Comparison of ENCODE assay signal across 7 mouse cellular contexts in the genomic region with DNA sequence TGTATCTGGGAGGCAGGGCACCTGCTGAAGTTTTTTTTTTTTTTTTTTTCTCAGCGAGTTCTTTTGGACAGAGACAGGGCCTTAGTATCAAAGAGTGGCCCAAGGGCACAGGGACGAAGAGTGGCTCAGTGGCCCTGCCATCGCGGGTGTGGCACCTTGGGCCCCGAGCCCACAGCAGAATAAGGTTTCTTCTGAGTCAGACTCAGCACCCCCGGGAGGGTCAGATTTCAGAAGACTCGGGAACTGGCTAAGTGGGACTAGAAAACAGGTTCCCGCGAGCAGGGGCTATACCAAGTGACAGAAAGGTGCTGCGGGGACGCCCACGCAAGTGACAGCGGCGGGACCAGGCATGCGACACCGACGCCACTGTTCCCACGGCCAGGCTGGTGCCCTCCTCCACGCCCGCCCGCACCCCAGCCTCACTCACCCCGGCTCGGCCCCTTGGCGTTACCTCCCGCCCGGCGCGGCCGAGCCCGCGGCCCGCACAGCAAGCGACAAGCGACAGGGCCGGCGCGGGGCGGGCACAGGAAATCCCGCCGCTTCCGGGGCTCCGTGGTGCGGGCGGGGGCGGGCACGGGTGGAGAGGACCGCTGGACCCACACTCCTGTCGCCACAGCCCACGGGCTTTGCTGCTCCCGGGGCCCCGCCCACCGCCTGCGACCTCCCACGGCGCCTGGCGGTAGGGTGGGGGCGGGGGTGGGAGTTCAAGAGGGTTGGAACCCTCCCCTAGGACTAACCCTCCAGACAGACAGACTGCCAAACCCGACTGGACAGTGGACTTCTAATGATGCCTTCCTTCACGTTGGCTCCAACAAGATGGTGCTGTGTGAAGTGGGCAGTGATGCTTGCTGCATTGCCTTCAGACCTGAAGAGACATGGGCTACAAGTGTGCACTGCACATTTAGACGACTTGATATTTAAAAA. TPM values are rescaled to one million over a fixed set of nuclear protein-coding genes. Genes with fewer than 3 reads are reported as not detected.
DNase-seq lines count a peak whose midpoint lies in the region; ATAC-seq and TF ChIP-seq lines count a peak whose summit lies in the region.

A gene (minus strand): TSS at position 534 of the 924 bp plus-strand sequence.

- TF ChIP-seq CTCF in testis, adult 2 months (IDR thresholded peaks at IDR 0.05; ENCODE audit: control insufficient read depth, insufficient read depth, insufficient replicate concordance, low read depth, low read length), result no peak

- peak; percentile 72 for DNase-seq in adrenal gland, postnatal 25 days
- peak; percentile 67 for DNase-seq in cerebellum, adult 9-11 months
- DNase-seq in frontal cortex, postnatal 25 days (ENCODE audit: low spot score in 2 of 2), result peak; percentile 13 to 20
- DNase-seq in left cerebral cortex, postnatal 25 days (ENCODE audit: low spot score in 2 of 2), result peak; percentile 51 to 65

- peak; percentile 90 for ATAC-seq in hindbrain, embryonic 16.5 days
- ATAC-seq in midbrain, embryonic 12.5 days (ENCODE audit: low FRiP score, low read depth), result peak; percentile 54

- H3K36me3 ChIP-seq in hindbrain, embryonic 16.5 days (ENCODE audit: control insufficient read depth, insufficient read depth, low read length), result no peaks in the 10 kb centered on the region
- H3K36me3 ChIP-seq in midbrain, embryonic 12.5 days, result no peaks in the 10 kb centered on the region
- no peaks in the 10 kb centered on the region for H3K36me3 ChIP-seq in testis, adult 2 months (ENCODE audit: control insufficient read depth, insufficient read depth, low read length)

- H3K27me3 ChIP-seq in hindbrain, embryonic 16.5 days (replicated peaks; ENCODE audit: control insufficient read depth, insufficient read depth, low read length), result no peaks in the 10 kb centered on the region
- 0 out of 2 replicates have a peak, but pooled peaks cover 3% of the 10 kb centered on the region for H3K27me3 ChIP-seq in midbrain, embryonic 12.5 days
- H3K27me3 ChIP-seq in testis, adult 2 months (ENCODE audit: control insufficient read depth, insufficient read depth, low read length), result no peaks in the 10 kb centered on the region

- peaks cover 4% of the 10 kb centered on the region for H3K4me1 ChIP-seq in hindbrain, embryonic 16.5 days (ENCODE audit: control insufficient read depth, insufficient read depth, low read depth, low read length)
- peaks cover 6% of the 10 kb centered on the region; the same call in 1 of the 2 replicates for H3K4me1 ChIP-seq in midbrain, embryonic 12.5 days
- H3K4me1 ChIP-seq in testis, adult 2 months (ENCODE audit: control insufficient read depth, insufficient read depth, low read length), result peaks cover 5% of the 10 kb centered on the region

- H3K9me3 ChIP-seq in hindbrain, embryonic 16.5 days (ENCODE audit: control insufficient read depth, low read length), result no peaks in the 10 kb centered on the region
- H3K9me3 ChIP-seq in midbrain, embryonic 12.5 days, result 0 out of 2 replicates have a peak, but pooled peaks cover 5% of the 10 kb centered on the region

- H3K4me3 ChIP-seq in hindbrain, embryonic 16.5 days (ENCODE audit: low read length), result peak within 1 kb of the TSS; percentile 80
- peak within 1 kb of the TSS; percentile 64 for H3K4me3 ChIP-seq in midbrain, embryonic 12.5 days
- peak within 1 kb of the TSS; percentile 75 for H3K4me3 ChIP-seq in testis, adult 2 months (ENCODE audit: control insufficient read depth, low read depth, low read length)

- intact Hi-C loops in left cerebral cortex, postnatal 25 days (cut with DNase I), result loop anchor here (5.0 to 10.0 kb wide), 2 partner anchors 114 to 201 kb away; a partner anchor contains a TSS

- peak within 1 kb of the TSS; percentile 66 for H3K27ac ChIP-seq in hindbrain, embryonic 16.5 days (ENCODE audit: low read depth, low read length)
- H3K27ac ChIP-seq in midbrain, embryonic 12.5 days (replicated peaks), result no peak within 1 kb of the TSS
- no peak within 1 kb of the TSS for H3K27ac ChIP-seq in testis, adult 2 months (ENCODE audit: control insufficient read depth, insufficient read depth, low read depth, low read length)

- no peak for TF ChIP-seq POLR2A in testis, adult 2 months (IDR thresholded peaks at IDR 0.05; ENCODE audit: control insufficient read depth, low read depth, low read length)

- H3K9ac ChIP-seq in hindbrain, embryonic 16.5 days (ENCODE audit: low read depth, low read length), result peak within 1 kb of the TSS; percentile 85
- H3K9ac ChIP-seq in midbrain, embryonic 12.5 days (replicated peaks), result peak within 1 kb of the TSS; percentile 87

- WGBS in hindbrain, embryonic 16.5 days, result 3% methylated on average over 47 of the region's 60 CpGs
- 2% methylated on average over 54 of the region's 60 CpGs for WGBS in midbrain, embryonic 12.5 days

- H3K4me2 ChIP-seq in hindbrain, embryonic 16.5 days (ENCODE audit: low read length), result peak within 1 kb of the TSS; percentile 68
- peak within 1 kb of the TSS; percentile 91 for H3K4me2 ChIP-seq in midbrain, embryonic 12.5 days (replicated peaks)

RNA-seq across cellular contexts. Expression of the gene that starts here (rescaled TPM):
- 6.0 and 8.1 TPM in 2 replicates for total RNA-seq in adrenal gland, postnatal 25 days (2021)
- polyA plus RNA-seq in hindbrain, embryonic 16.5 days (2015; fragmentation: Nextera tagmentation; extraction: Ambion mirVana), result 11.2 and 13.1 TPM in 2 replicates
- total RNA-seq in left cerebral cortex, postnatal 25 days (2021), result 1 to 10 TPM; 5.6 to 5.7 TPM
- 2.3 and 2.9 TPM in 2 replicates for polyA plus RNA-seq in midbrain, embryonic 12.5 days (2016; fragmentation: Nextera tagmentation; extraction: Ambion mirVana)
- polyA plus RNA-seq in testis, adult 2 months (2012; rRNA removed), result 0.65 and 0.81 TPM in 2 replicates

Comparison
In these comparisons a context has a peak if more than half of its experiments do, and no peak if none do; other contexts are left out.
1. DNase-seq: peak in every context shown above with its lines; median percentile 72 in adrenal gland, postnatal 25 days; 67 in cerebellum, adult 9-11 months; 58 in left cerebral cortex, postnatal 25 days; 16 in frontal cortex, postnatal 25 days.